Mouse (Mus musculus) forebrain, embryonic 14.5 days (tissue): ENCODE measurements around the gene Gm5678. TPM values are rescaled to one million over a fixed set of nuclear protein-coding genes. Genes with fewer than 3 reads are reported as not detected.

Source experiments
- ATAC-seq: fragments of 200-750 bp; cut with Nextera tagmentation; 2 replicates; pipeline ENCODE4 v1.8.0; 2017; ENCODE audit warnings: mild to moderate bottlenecking, moderate library complexity
- DNase-seq: peaks from one replicate; pipeline ENCODE4 v3.0.0-alpha.2; 2015; ENCODE audit warnings: low spot score
- H3K27ac ChIP-seq: fragments of 300-500 bp; sonication (generic); 2 replicates; pipeline ENCODE4 v1.5.1; 2014; ENCODE audit warnings: low read depth, mild to moderate bottlenecking, control low read depth, low read length, moderate library complexity
- H3K27me3 ChIP-seq: fragments of 300-500 bp; sonication (generic); replicated peaks from 2 replicates; pipeline ENCODE4 v1.6.1; 2014; ENCODE audit warnings: low read length, control low read depth, mixed read lengths; ENCODE audit not compliant: control insufficient read depth, insufficient read depth
- H3K36me3 ChIP-seq: fragments of 300-500 bp; sonication (generic); 2 replicates; pipeline ENCODE4 v1.6.1; 2014; ENCODE audit warnings: low read length, control low read depth; ENCODE audit not compliant: control insufficient read depth, insufficient read depth
- H3K4me1 ChIP-seq: fragments of 300-500 bp; sonication (generic); 2 replicates; pipeline ENCODE4 v1.6.1; 2014; ENCODE audit warnings: antibody characterized with exemption, low read length, control low read depth; ENCODE audit not compliant: control insufficient read depth, insufficient read depth
- H3K4me2 ChIP-seq: fragments of 300-500 bp; sonication (generic); 2 replicates; pipeline ENCODE4 v1.6.1; 2014; ENCODE audit warnings: mild to moderate bottlenecking, control low read depth, low read length
- H3K4me3 ChIP-seq: fragments of 300-500 bp; sonication (generic); 2 replicates; pipeline ENCODE4 v1.5.1; 2014; ENCODE audit warnings: low read depth, low read length, control low read depth
- H3K9ac ChIP-seq: fragments of 300-500 bp; sonication (generic); 2 replicates; pipeline ENCODE4 v1.6.1; 2014; ENCODE audit warnings: mild to moderate bottlenecking, low read length, control low read depth, moderate library complexity
- H3K9me3 ChIP-seq: fragments of 300-500 bp; sonication (generic); replicated peaks from 2 replicates; pipeline ENCODE4 v1.6.1; 2016; ENCODE audit warnings: low read length, control low read depth, mixed read lengths; ENCODE audit not compliant: control insufficient read depth
- WGBS: fragments of 180-500 bp; shearing (Covaris S2); extraction: QIAGEN DNeasy Blood & Tissue Kit; methylation state at CpG from one replicate; pipeline ENCODE4 v1.1.7; 2014; 5-methylcytosine and 5-hydroxymethylcytosine counted together
- polyA plus RNA-seq: library from polyadenylated mRNA; unstranded; fragments of >200 nt; fragmentation: Nextera tagmentation; extraction: Ambion mirVana; gene quantifications from 2 replicates; pipeline ENCODE4 v1.2.1, GENCODE M21; 2014

The Gm5678 gene
- polyA plus RNA-seq, 1 experiment from 2014 or later, result not detected

DNA sequence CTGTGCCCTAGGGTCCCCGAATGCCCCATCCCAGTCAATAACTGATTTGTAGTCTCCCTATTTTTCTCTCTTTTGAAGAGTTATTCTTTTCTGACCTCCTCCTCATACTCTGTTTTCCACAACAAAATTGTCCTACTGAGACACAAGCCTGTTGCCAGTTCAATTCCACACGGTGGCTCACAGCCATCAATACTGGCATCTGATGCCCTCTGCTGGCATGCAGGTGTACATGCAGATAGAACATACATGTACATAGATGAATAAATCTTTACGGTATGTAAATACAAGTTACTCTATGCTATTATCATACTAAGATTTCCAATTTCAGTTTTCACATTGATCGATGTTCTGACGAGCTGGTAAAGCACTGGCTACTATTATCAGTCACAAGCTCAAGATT is 43.2 kb downstream of the Gm5678 start:
- WGBS, result 95% methylated on average over 5 of the region's 5 CpGs
- Histone ChIP-seq H3K9me3 (peaks cover 10% of the 10 kb centered on the region), H3K27me3 (no peaks in the 10 kb centered on the region), H3K36me3 (no peaks in the 10 kb centered on the region), H3K4me2 (no peak overlapping the region), H3K27ac (no peak overlapping the region), H3K4me1 (no peaks in the 10 kb centered on the region), H3K9ac (no peak overlapping the region), H3K4me3 (no peak overlapping the region)
- no peak for DNase-seq
- ATAC-seq, result no peak

- ATAC-seq (no peak), DNase-seq (no peak)
- Histone ChIP-seq H3K9ac (no peak overlapping the region), H3K4me3 (no peak overlapping the region), H3K27me3 (peaks cover 3% of the 10 kb centered on the region; the same call in 1 of the 2 replicates), H3K4me1 (no peaks in the 10 kb centered on the region), H3K9me3 (no peaks in the 10 kb centered on the region), H3K27ac (no peak overlapping the region), H3K4me2 (no peak overlapping the region), H3K36me3 (no peaks in the 10 kb centered on the region)
- 86% methylated on average over 5 of the region's 5 CpGs for WGBS
Measured at GRCm38 (mm10) chr16:93676376-93676775, 48.5 kb downstream of the Gm5678 start.

- 86% methylated on average over 4 of the region's 4 CpGs for WGBS
- no peak for ATAC-seq
Measured at GRCm38 (mm10) chr16:93678206-93678605, 50.3 kb downstream of the Gm5678 start.

DNA sequence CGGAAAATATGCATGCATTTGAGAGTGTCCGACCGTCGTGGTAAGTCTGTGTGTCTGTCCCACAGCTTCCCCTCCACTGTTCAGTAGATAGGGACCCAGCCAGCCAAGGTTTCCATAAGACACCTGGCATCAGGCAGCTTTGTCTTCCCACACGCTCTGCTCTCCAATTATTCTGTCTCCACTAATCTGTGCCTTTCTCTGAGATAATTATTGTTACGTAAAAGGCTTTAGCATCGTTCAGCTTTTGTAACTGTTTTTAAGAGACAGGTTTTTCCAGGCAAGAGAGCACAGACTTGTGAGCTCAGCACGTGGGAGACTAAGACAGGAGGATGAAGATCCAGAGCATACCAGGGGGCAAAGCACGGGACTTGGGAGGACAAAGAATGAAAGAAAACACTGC is 51.3 kb downstream of the Gm5678 start:
- ATAC-seq (no peak), DNase-seq (no peak)
- 45% methylated on average over 9 of the region's 9 CpGs for WGBS
- Histone ChIP-seq H3K9me3 (no peaks in the 10 kb centered on the region), H3K36me3 (no peaks in the 10 kb centered on the region), H3K9ac (no peak overlapping the region), H3K27ac (no peak overlapping the region), H3K4me2 (no peak overlapping the region), H3K4me3 (no peak overlapping the region), H3K27me3 (peaks cover 28% of the 10 kb centered on the region), H3K4me1 (peaks cover 6% of the 10 kb centered on the region)

More at GRCm38 (mm10) chr16:93678206-93678605, 50.3 kb downstream of the Gm5678 start:
- H3K27me3 ChIP-seq, result peaks cover 21% of the 10 kb centered on the region
- H3K9ac ChIP-seq, result no peak overlapping the region
- no peak for DNase-seq
- H3K4me3 ChIP-seq, result no peak overlapping the region
- H3K4me1 ChIP-seq, result peaks cover 4% of the 10 kb centered on the region
- H3K36me3 ChIP-seq, result no peaks in the 10 kb centered on the region
- no peak overlapping the region for H3K27ac ChIP-seq
- H3K4me2 ChIP-seq, result no peak overlapping the region
- no peaks in the 10 kb centered on the region for H3K9me3 ChIP-seq

Other genes starting within 250 kb of the Gm5678 start
- gene Setd4, start 24.0 kb upstream of the Gm5678 start, polyA plus RNA-seq, result 14.9 and 17.0 TPM in 2 replicates
- 143 and 145 TPM in 2 replicates for gene Cbr1, start 22.2 kb upstream of the Gm5678 start, polyA plus RNA-seq
- 0.62 and 0.63 TPM in 2 replicates for gene Cbr3, start 55.1 kb downstream of the Gm5678 start, polyA plus RNA-seq
- 19.6 and 29.9 TPM in 2 replicates for gene Dop1b, start 83.8 kb downstream of the Gm5678 start, polyA plus RNA-seq
- 32.1 and 36.1 TPM in 2 replicates for gene Morc3, start 204.0 kb downstream of the Gm5678 start, polyA plus RNA-seq